Mouse (Mus musculus): Measurements from ENCODE around the gene Zc3hav1.

DNA sequence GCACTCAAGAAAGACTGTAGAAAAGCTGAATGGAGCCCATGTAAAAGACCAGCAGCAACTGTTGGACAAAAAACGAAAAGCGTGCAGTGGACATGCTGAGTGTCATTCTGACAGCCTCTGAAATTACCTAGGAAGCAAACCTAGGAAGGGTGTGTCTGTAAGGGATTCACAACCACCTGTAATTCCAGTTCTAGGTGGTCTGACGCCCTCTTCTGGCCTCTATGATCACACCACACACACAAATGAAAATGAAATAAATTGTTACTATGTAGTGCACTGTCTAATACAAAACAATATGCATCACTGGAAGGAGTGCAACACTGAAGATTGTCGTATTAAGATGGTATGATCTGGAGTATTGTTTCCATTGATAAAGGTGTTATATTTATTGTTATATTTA, 92.5 kb downstream of the Zc3hav1 start:
- TF ChIP-seq CTCF (IDR thresholded peaks at IDR 0.05), result peak; percentile 42
- TF ChIP-seq EP300 (IDR thresholded peaks at IDR 0.05), result no peak

All from lung, postnatal 0 days (tissue).